Mouse (Mus musculus): ENCODE data around the gene Fam118a. TPM values are rescaled to one million over a fixed set of nuclear protein-coding genes. Genes with fewer than 3 reads are reported as not detected.

The Fam118a gene
- polyA plus RNA-seq, 1 experiment from 2014 or later = 32.6 TPM

DNA sequence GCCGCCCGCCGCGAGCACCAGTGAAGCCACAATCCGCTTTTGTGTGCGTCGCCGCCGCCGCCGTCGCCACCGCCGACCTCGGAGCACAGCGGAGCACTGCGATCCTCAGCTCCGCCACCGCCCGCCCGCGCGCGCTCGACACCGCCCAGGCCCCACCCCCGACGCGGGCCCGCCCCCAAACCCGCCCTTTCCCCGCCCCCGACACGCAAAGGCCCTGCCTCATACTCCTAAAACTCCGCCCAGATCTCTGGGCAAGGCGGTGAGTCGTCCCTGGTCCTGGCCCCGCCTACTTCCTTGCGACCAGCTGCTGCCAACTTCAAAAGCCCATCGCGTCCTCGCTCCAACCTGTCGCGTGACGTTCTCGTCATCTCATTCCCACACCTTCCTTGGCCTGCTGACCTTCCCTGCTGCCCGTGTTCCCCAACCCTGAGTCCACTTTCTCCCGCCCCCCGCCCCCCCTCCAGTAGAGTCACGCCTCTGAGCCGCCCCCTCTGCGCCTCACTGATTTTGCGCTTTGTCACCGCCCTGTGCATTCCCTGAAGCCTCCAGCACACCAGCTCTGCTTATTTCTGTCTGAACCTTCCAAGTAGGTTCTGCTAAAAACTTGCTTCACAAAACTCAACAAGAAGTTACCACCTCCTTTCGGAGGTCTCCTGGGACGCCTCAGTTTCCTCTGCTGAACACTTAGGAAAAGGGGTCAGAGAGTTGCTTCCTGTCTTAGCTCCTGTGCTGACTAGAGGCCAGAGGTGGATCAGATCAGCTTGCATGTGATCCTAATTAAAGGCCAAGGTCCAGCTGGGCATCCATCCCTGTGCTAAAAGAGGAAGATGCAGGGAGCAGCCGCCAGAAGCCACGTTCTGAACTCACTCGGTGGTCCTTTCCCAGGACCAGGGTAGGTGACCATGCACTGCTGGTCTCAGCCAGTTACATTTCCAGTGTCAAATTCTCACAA is 40.6 kb upstream of the Fam118a start, which contains the start of gene 5031439G07Rik:
Gene 5031439G07Rik (minus strand): TSS at position 678 of the 952 bp plus-strand sequence.
- 2% methylated on average over 42 of the region's 59 CpGs for WGBS
- Histone ChIP-seq H3K4me2 (ENCODE audit: low read length) (peak within 1 kb of the TSS; percentile 87), H3K4me1 (replicated peaks; ENCODE audit: control insufficient read depth, insufficient read depth, low read length) (peaks cover 13% of the 10 kb centered on the region), H3K27ac (ENCODE audit: low read depth) (peak within 1 kb of the TSS; percentile 67), H3K9ac (ENCODE audit: low read length) (peak within 1 kb of the TSS; percentile 86), H3K36me3 (ENCODE audit: control insufficient read depth, insufficient read depth, low read length) (no peaks in the 10 kb centered on the region), H3K27me3 (replicated peaks; ENCODE audit: control insufficient read depth, insufficient read depth, low read length) (0 out of 2 replicates have a peak, but pooled peaks cover 6% of the 10 kb centered on the region), H3K9me3 (ENCODE audit: control insufficient read depth, low read length) (no peaks in the 10 kb centered on the region), H3K4me3 (ENCODE audit: low read depth, low read length) (peak within 1 kb of the TSS; percentile 76)
- ATAC-seq (replicated peaks; ENCODE audit: low FRiP score, low TSS enrichment, low read depth) (peak; percentile 91), DNase-seq (ENCODE audit: low spot score) (peak; percentile 98)

DNA sequence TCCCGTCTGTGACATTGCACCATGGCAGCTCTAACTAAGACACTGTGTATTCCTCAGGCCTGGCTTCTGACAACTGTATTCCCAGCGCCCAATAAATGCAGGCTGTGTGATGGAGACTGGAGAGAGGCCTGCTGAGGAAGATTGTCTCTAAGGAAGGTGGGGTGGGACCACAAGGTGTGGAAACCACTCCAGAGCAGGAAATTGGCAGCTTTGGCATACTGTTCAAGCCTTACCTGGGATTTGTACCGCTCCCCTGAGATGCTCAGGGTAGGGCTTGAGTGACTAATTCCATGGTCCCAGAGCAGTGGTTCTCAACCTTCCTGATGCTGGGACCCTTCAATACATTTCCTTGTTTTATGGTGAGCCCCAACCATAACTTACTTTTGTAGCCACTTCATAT is 39.6 kb upstream of the Fam118a start:
- no peak overlapping the region for H3K9ac ChIP-seq (ENCODE audit: low read length)
- no peak overlapping the region for H3K4me2 ChIP-seq (ENCODE audit: low read length)
- no peak overlapping the region for H3K27ac ChIP-seq (ENCODE audit: low read depth)
- 0 out of 2 replicates have a peak, but pooled peaks cover 6% of the 10 kb centered on the region for H3K27me3 ChIP-seq (replicated peaks; ENCODE audit: control insufficient read depth, insufficient read depth, low read length)
- no peaks in the 10 kb centered on the region for H3K9me3 ChIP-seq (ENCODE audit: control insufficient read depth, low read length)
- DNase-seq (ENCODE audit: low spot score) (no peak), ATAC-seq (replicated peaks; ENCODE audit: low FRiP score, low TSS enrichment, low read depth) (no peak)
- no peaks in the 10 kb centered on the region for H3K36me3 ChIP-seq (ENCODE audit: control insufficient read depth, insufficient read depth, low read length)
- H3K4me3 ChIP-seq (ENCODE audit: low read depth, low read length) = no peak overlapping the region
- WGBS = 63% methylated on average over 3 of the region's 3 CpGs
- H3K4me1 ChIP-seq (replicated peaks; ENCODE audit: control insufficient read depth, insufficient read depth, low read length) = peaks cover 13% of the 10 kb centered on the region

DNA sequence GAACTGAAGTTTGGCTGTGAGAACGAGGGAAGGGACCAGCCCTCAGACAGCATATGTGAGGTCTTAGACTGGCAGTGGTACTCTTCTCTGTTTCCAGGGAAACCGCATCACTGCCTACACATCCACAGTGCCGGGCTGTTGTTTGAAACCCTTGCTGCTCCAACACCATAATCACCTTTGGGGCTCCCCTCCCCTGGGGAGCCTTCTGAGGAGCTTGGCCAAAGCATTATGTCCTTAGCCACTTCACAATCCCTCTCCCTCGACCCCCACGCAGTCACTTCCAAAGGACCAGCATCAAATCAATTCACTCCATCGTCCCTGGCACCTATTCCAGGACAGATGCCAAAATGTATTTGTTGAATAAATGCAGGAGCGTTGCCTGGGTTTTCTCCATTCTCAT is 39.0 kb upstream of the Fam118a start:
- no peak overlapping the region for H3K9ac ChIP-seq (ENCODE audit: low read length)
- H3K9me3 ChIP-seq (ENCODE audit: control insufficient read depth, low read length) = no peaks in the 10 kb centered on the region
- H3K4me1 ChIP-seq (replicated peaks; ENCODE audit: control insufficient read depth, insufficient read depth, low read length) = peaks cover 13% of the 10 kb centered on the region
- H3K27me3 ChIP-seq (replicated peaks; ENCODE audit: control insufficient read depth, insufficient read depth, low read length) = 0 out of 2 replicates have a peak, but pooled peaks cover 6% of the 10 kb centered on the region
- H3K4me2 ChIP-seq (ENCODE audit: low read length) = no peak overlapping the region
- 70% methylated on average over 7 of the region's 7 CpGs for WGBS
- no peak overlapping the region for H3K4me3 ChIP-seq (ENCODE audit: low read depth, low read length)
- no peak overlapping the region for H3K27ac ChIP-seq (ENCODE audit: low read depth)
- H3K36me3 ChIP-seq (ENCODE audit: control insufficient read depth, insufficient read depth, low read length) = no peaks in the 10 kb centered on the region
- ATAC-seq (replicated peaks; ENCODE audit: low FRiP score, low TSS enrichment, low read depth) (no peak), DNase-seq (ENCODE audit: low spot score) (no peak)

DNA sequence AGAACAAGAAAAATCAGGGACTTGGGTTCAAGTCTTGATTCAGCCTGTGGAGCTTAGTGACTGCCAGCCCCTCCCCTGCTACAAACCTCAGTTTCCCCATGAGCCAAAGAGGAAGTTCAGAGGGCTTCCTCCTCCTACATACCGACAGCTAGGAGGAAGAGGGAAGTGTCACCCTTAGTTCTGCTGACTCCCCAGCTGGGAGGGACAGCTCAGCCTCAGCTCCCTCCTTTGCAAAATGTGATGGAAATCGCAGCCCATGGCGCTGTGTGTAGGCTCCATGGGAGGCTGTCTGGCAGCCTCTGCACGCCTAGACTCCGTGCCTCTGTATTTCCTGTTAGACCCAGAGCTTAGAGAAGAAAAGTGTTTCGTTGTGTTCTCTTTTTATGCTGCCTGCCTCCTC is 34.2 kb upstream of the Fam118a start:
- Histone ChIP-seq H3K4me1 (replicated peaks; ENCODE audit: control insufficient read depth, insufficient read depth, low read length) (no peaks in the 10 kb centered on the region), H3K27me3 (replicated peaks; ENCODE audit: control insufficient read depth, insufficient read depth, low read length) (0 out of 2 replicates have a peak, but pooled peaks cover under 1% of the 10 kb centered on the region), H3K4me2 (ENCODE audit: low read length) (no peak overlapping the region), H3K36me3 (ENCODE audit: control insufficient read depth, insufficient read depth, low read length) (no peaks in the 10 kb centered on the region), H3K27ac (ENCODE audit: low read depth) (no peak overlapping the region), H3K4me3 (ENCODE audit: low read depth, low read length) (no peak overlapping the region), H3K9me3 (ENCODE audit: control insufficient read depth, low read length) (no peaks in the 10 kb centered on the region), H3K9ac (ENCODE audit: low read length) (no peak overlapping the region)
- DNase-seq (ENCODE audit: low spot score) = no peak
- 29% methylated on average over 6 of the region's 6 CpGs for WGBS
- no peak for ATAC-seq (replicated peaks; ENCODE audit: low FRiP score, low TSS enrichment, low read depth)

DNA sequence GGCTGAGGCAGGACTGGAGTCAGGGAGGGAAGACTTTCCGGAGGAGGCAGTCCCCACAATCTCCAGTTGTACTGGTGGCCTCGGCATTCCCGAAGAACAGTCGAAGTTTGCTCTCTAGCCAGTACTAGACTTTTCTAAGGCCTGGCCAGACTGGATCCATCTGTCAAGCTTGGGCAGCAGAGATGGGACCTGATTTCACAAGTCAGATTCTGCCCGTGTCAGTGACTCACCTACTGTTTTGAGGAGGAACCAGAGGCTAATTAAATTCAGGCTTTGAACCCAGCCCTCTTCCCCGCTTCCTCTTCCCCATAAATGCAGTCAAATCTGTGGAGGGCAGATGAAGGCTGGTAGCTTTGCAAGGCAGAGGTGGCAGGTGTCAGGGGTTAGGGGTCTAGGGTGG is 33.7 kb upstream of the Fam118a start:
- Histone ChIP-seq H3K36me3 (ENCODE audit: control insufficient read depth, insufficient read depth, low read length) (no peaks in the 10 kb centered on the region), H3K4me2 (ENCODE audit: low read length) (no peak overlapping the region), H3K4me3 (ENCODE audit: low read depth, low read length) (no peak overlapping the region), H3K27me3 (replicated peaks; ENCODE audit: control insufficient read depth, insufficient read depth, low read length) (no peaks in the 10 kb centered on the region), H3K27ac (ENCODE audit: low read depth) (no peak overlapping the region), H3K4me1 (replicated peaks; ENCODE audit: control insufficient read depth, insufficient read depth, low read length) (no peaks in the 10 kb centered on the region), H3K9ac (ENCODE audit: low read length) (no peak overlapping the region), H3K9me3 (ENCODE audit: control insufficient read depth, low read length) (no peaks in the 10 kb centered on the region)
- no peak for DNase-seq (ENCODE audit: low spot score)
- no peak for ATAC-seq (replicated peaks; ENCODE audit: low FRiP score, low TSS enrichment, low read depth)
- WGBS = 36% methylated on average over 6 of the region's 6 CpGs

DNA sequence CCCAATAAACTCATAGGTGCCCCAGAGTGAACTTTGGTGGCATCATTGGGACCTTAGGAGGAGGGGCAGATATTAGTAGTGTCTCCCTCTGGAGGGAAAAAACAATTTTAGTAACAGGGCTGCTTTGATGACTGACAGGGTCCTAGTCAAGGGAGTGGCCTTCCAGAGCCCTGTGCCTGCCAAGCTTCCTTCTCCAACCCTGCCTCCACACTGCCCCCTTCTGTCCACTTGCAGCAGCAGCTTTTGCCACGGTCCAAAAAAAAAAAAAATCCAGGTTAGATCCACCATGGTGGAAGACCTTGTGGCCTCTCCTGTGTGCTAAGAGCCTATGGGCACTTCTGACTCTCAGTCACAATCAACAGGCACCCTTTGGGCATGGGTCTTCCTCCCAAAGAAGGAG is 32.8 kb upstream of the Fam118a start:
- Histone ChIP-seq H3K36me3 (ENCODE audit: control insufficient read depth, insufficient read depth, low read length) (no peaks in the 10 kb centered on the region), H3K27ac (ENCODE audit: low read depth) (no peak overlapping the region), H3K4me2 (ENCODE audit: low read length) (no peak overlapping the region), H3K4me3 (ENCODE audit: low read depth, low read length) (no peak overlapping the region), H3K4me1 (replicated peaks; ENCODE audit: control insufficient read depth, insufficient read depth, low read length) (no peaks in the 10 kb centered on the region), H3K9ac (ENCODE audit: low read length) (no peak overlapping the region), H3K27me3 (replicated peaks; ENCODE audit: control insufficient read depth, insufficient read depth, low read length) (no peaks in the 10 kb centered on the region), H3K9me3 (ENCODE audit: control insufficient read depth, low read length) (no peaks in the 10 kb centered on the region)
- ATAC-seq (replicated peaks; ENCODE audit: low FRiP score, low TSS enrichment, low read depth) = no peak
- DNase-seq (ENCODE audit: low spot score) = peak; percentile 76
- 6% methylated on average over 1 of the region's 1 CpGs for WGBS

DNA sequence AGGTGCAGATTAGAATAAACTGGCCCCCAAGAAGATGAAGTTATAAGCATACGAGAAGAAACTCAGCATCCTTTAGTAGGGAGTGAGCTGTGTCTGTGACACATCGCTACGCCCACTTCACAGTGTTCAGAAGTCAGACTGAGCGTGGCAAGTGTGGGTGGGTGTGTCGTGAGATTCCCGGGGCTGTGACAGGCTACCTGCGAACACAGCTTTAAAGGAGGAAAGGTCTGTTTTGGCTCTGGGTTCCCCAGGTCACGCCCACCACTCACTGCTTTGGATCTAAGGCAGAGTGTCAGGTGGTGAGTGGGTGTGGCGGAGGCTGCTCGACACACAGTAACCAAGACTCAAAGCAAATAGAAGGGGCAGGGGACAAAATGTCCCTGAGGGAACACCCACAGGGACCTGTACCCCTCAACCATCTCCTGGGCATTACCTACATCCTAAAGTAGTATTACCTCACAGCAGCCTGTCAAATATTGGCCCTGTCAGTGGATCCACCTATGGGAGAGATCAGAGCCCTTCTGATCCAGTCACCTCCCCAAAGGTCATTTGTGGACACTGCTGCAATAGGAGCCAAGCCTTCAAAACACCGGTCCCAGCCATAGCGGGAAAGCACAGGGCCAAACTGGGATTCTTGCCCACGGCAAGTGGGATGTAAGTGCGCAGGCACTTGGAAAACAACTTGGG is 30.8 kb upstream of the Fam118a start:
- Histone ChIP-seq H3K9ac (ENCODE audit: low read length) (no peak overlapping the region), H3K4me3 (ENCODE audit: low read depth, low read length) (no peak overlapping the region), H3K36me3 (ENCODE audit: control insufficient read depth, insufficient read depth, low read length) (no peaks in the 10 kb centered on the region), H3K9me3 (ENCODE audit: control insufficient read depth, low read length) (no peaks in the 10 kb centered on the region), H3K27ac (ENCODE audit: low read depth) (no peak overlapping the region), H3K27me3 (replicated peaks; ENCODE audit: control insufficient read depth, insufficient read depth, low read length) (no peaks in the 10 kb centered on the region), H3K4me2 (ENCODE audit: low read length) (no peak overlapping the region), H3K4me1 (replicated peaks; ENCODE audit: control insufficient read depth, insufficient read depth, low read length) (0 out of 2 replicates have a peak, but pooled peaks cover 2% of the 10 kb centered on the region)
- DNase-seq (ENCODE audit: low spot score) (no peak), ATAC-seq (replicated peaks; ENCODE audit: low FRiP score, low TSS enrichment, low read depth) (no peak)
- 59% methylated on average over 14 of the region's 14 CpGs for WGBS

DNA sequence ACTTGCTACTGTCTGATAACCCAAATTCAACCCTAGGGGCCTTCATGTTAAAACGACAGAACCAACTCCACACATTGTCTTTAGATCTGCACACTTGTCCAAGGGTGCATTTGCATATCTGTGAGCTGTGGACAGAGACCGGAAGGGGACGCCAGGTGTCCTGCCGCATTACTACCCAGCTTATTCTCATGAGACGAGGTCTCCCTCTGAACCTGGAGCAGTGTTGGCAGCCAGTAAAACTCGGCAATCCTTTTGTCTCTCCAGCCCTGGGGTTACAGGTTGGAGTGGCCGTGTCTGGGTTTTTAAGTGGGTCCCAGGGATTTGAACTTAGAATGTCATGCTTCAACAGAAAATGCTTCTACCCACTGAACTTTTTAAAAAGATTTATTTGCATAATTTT is 28.8 kb upstream of the Fam118a start:
- 78% methylated on average over 7 of the region's 7 CpGs for WGBS
- Histone ChIP-seq H3K4me1 (replicated peaks; ENCODE audit: control insufficient read depth, insufficient read depth, low read length) (0 out of 2 replicates have a peak, but pooled peaks cover 2% of the 10 kb centered on the region), H3K36me3 (ENCODE audit: control insufficient read depth, insufficient read depth, low read length) (no peaks in the 10 kb centered on the region), H3K9ac (ENCODE audit: low read length) (no peak overlapping the region), H3K27me3 (replicated peaks; ENCODE audit: control insufficient read depth, insufficient read depth, low read length) (no peaks in the 10 kb centered on the region), H3K4me3 (ENCODE audit: low read depth, low read length) (no peak overlapping the region), H3K4me2 (ENCODE audit: low read length) (no peak overlapping the region), H3K27ac (ENCODE audit: low read depth) (no peak overlapping the region), H3K9me3 (ENCODE audit: control insufficient read depth, low read length) (no peaks in the 10 kb centered on the region)
- ATAC-seq (replicated peaks; ENCODE audit: low FRiP score, low TSS enrichment, low read depth) (no peak), DNase-seq (ENCODE audit: low spot score) (no peak)

Data from intestine, embryonic 14.5 days (tissue).